Mouse (Mus musculus) testis, adult 2 months (tissue): ENCODE measurements around the gene Gm49336.

Experiments used
- CTCF ChIP-seq: fragments of 200-500 bp; IDR thresholded peaks from 2 replicates; pipeline ENCODE4 v1.5.1; 2012; ENCODE audit warnings: low read depth, mild to moderate bottlenecking, inconsistent platforms, low read length, moderate library complexity; ENCODE audit not compliant: control insufficient read depth, insufficient read depth, insufficient replicate concordance
- POLR2A ChIP-seq: fragments of 200-500 bp; IDR thresholded peaks from 2 replicates; pipeline ENCODE4 v1.6.1; 2012; ENCODE audit warnings: low read depth, mild to moderate bottlenecking, inconsistent platforms, low read length, moderate library complexity; ENCODE audit not compliant: control insufficient read depth

DNA sequence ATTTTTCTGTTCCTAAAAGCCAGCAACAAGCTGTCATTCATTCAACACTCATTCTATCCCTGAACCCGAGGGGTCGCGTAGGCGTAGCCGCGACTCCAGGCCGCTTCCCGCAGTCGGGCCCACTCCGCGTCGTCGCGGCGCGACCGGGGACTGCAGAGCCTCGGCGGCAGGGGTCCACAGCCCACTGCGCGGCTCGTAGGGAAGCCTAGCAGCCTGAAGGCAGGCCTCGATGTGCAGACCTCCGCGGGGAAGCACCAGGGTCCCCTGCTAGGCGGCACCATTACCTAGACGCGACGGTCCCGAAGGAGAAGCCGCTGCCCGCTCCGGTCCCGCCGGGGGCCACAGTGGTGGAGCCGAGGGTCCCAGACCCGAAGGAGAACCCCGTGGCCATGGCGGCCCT, 428 bp downstream of the Gm49336 start:
- no peak for TF ChIP-seq CTCF
- TF ChIP-seq POLR2A = no peak
